Mouse (Mus musculus): ENCODE results near the gene Ifitm3. TPM values are rescaled to one million over a fixed set of nuclear protein-coding genes. Genes with fewer than 3 reads are reported as not detected.
"Not testable (repeated sequence)": the region's sequence is repeated elsewhere in the genome, so short reads cannot be mapped to it uniquely, and the experiment has no call there.

Ifitm3 gene
- polyA plus RNA-seq, 1 experiment: 1,188 TPM

DNA sequence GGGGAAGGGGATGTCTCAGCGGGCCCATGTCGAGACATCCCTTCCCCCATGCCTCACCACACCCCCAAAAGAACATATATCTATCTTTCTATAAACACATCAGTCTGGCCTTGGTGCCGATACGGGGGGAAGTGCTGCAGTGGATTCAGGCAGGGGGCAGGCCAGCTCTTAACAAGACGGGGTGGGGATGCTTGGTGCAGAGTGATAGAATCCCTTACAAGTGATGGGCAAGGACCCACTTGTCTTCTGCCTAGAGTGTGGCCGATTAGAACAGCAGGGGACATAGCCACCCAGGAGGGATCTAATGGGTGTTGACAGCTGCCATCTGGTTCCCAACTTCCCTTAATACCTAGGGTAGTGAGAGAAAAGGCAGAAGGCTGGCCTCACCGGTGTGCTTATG lies 39.6 kb downstream of the Ifitm3 start:
- TF ChIP-seq POLR2A (IDR thresholded peaks at IDR 0.05; ENCODE audit: low read depth, low read length): no peak
- TF ChIP-seq CTCF (IDR thresholded peaks at IDR 0.05; ENCODE audit: borderline replicate concordance, insufficient read depth, low read length): no peak
- H3K4me1 ChIP-seq (ENCODE audit: control insufficient read depth, insufficient read depth, low read length): peaks cover 20% of the 10 kb centered on the region
- no peak overlapping the region for H3K4me3 ChIP-seq (ENCODE audit: insufficient read depth, low read length)
- H3K27ac ChIP-seq (ENCODE audit: insufficient read depth, low read length): no peak overlapping the region

DNA sequence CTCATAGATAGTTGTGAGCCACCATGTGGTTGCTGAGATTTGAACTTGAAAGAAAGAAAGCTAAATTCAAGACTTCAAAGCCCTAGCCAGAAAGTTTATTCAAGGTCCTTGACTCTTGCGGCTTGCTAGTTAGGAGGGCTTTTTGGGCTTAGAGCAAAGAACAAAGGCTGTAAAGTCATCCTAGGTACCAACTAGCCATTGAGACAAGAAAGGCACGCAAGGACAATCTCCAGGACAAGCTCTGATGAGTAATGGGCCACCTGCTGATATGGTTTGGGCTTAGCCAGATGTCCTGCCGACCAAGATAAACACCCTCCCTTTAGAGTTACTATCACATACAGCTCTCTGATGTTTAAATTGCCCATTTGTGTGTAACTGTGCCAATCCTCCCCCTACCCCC lies 41.9 kb downstream of the Ifitm3 start:
- not testable (repeated sequence) for H3K27ac ChIP-seq (ENCODE audit: insufficient read depth, low read length); H3K4me1 ChIP-seq (ENCODE audit: control insufficient read depth, insufficient read depth, low read length); H3K4me3 ChIP-seq (ENCODE audit: insufficient read depth, low read length)

DNA sequence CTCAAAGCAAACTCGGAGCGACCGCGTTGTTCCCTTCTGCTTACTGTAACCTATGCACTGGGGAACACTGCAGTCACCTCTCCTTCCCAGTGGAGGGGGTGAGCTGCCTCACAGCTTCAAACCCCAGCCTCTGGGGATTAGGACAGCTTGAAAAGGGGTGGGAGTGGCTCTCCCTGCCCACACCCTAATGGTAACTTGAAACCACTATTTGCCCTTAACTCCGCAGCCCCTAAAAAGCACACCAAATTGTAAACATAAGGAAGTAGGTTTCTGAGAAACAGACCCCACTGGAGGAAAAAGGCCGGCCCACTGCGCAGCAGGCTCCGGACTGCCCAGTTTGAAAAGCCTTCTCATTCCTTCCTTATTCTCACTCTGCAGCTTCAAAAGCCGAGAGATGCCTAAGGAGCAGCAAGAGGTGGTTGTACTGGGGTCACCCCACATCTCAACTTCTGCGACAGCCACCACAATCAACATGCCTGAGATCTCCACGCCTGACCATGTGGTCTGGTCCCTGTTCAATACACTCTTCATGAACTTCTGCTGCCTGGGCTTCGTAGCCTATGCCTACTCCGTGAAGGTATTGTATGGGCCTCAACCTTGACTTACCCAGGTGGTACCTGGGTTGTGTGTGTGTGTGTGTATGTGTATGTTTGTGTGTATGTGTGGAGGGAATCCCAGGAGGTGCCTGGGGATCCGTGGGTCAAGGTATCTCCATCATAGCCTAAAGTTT lies 42.5 kb downstream of the Ifitm3 start:
- TF ChIP-seq CTCF (IDR thresholded peaks at IDR 0.05; ENCODE audit: borderline replicate concordance, insufficient read depth, low read length): no peak
- no peak for TF ChIP-seq POLR2A (IDR thresholded peaks at IDR 0.05; ENCODE audit: low read depth, low read length)
- H3K4me1 ChIP-seq (ENCODE audit: control insufficient read depth, insufficient read depth, low read length): peaks cover 5% of the 10 kb centered on the region; the same call in 1 of the 2 replicates
- no peak overlapping the region for H3K27ac ChIP-seq (ENCODE audit: insufficient read depth, low read length)
- no peak overlapping the region for H3K4me3 ChIP-seq (ENCODE audit: insufficient read depth, low read length)

DNA sequence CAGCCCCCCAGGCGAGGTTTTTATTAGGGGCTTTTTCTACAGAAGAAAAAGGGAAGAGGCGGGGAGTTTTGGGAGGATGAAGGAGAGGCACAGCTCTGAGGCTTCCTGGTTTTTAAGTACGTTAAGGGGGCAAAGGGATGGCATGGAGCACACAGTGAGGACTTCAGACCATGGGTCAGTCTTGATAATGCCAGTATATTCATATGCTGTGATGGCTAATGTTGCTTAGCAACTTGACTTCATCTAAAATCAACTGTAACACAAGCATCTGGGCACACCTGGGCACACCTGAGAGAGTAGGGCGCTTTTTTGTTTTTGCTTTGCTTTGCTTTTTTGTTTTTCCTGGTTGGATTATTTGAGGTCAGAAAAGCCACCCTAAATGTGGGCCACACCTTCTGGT lies 43.6 kb downstream of the Ifitm3 start, which contains the start of gene Ifitm1:
TSS of gene Ifitm1 (plus strand) at position 301 of the 400 bp plus-strand sequence.
- no peak for TF ChIP-seq CTCF (IDR thresholded peaks at IDR 0.05; ENCODE audit: borderline replicate concordance, insufficient read depth, low read length)
- TF ChIP-seq POLR2A (IDR thresholded peaks at IDR 0.05; ENCODE audit: low read depth, low read length): no peak
- Histone ChIP-seq H3K27ac (ENCODE audit: insufficient read depth, low read length) (no peak within 1 kb of the TSS), H3K4me3 (ENCODE audit: insufficient read depth, low read length) (no peak within 1 kb of the TSS), H3K4me1 (ENCODE audit: control insufficient read depth, insufficient read depth, low read length) (peaks cover 3% of the 10 kb centered on the region; the same call in 1 of the 2 replicates)

DNA sequence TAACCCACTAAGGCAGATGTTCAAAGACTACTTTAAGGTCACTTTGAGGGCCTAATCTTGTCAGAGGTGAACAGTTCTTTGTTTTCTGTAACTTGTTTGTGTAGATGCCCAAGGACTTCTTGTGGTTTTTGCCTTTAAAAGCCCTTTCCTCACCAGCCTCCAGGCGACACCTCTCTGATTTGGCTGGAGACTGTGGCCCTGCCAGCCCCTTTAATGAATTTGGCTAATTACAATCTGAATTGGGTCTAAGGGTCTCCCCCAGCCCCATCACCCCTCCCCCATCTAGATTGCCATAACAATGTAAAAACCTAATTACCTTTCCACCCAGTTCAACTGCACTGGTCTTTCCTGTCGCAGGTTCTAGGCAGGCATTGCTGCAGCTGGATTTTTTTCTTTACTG lies 47.8 kb downstream of the Ifitm3 start:
- no peak for TF ChIP-seq CTCF (IDR thresholded peaks at IDR 0.05; ENCODE audit: borderline replicate concordance, insufficient read depth, low read length)
- TF ChIP-seq POLR2A (IDR thresholded peaks at IDR 0.05; ENCODE audit: low read depth, low read length): no peak
- Histone ChIP-seq H3K27ac (ENCODE audit: insufficient read depth, low read length) (no peak overlapping the region), H3K4me3 (ENCODE audit: insufficient read depth, low read length) (no peak overlapping the region), H3K4me1 (ENCODE audit: control insufficient read depth, insufficient read depth, low read length) (0 out of 2 replicates have a peak, but pooled peaks cover under 1% of the 10 kb centered on the region)

DNA sequence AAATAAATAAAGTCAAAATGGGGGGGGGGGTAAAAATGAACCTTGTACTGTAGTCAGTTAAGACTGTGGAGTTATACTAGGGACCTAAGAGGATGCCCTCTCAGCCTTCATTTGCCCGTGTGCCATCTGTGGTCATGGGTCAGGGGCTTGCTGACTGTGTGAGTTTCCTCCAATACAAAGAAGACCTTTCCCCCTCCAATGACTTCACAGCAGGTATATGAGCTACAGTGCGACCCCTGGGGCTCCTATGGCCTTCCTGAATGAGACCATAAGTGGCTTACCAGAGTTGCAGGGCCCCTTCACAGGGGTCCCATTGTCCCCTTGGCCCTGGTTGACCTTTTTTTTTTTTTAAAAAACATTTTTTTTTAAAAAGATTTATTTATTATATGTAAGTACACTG lies 49.2 kb downstream of the Ifitm3 start:
- Histone ChIP-seq H3K27ac (ENCODE audit: insufficient read depth, low read length) (no peak overlapping the region), H3K4me3 (ENCODE audit: insufficient read depth, low read length) (no peak overlapping the region), H3K4me1 (ENCODE audit: control insufficient read depth, insufficient read depth, low read length) (no peaks in the 10 kb centered on the region; the same call in 1 of the 2 replicates)
- TF ChIP-seq POLR2A (IDR thresholded peaks at IDR 0.05; ENCODE audit: low read depth, low read length): no peak
- TF ChIP-seq CTCF (IDR thresholded peaks at IDR 0.05; ENCODE audit: borderline replicate concordance, insufficient read depth, low read length): no peak

DNA sequence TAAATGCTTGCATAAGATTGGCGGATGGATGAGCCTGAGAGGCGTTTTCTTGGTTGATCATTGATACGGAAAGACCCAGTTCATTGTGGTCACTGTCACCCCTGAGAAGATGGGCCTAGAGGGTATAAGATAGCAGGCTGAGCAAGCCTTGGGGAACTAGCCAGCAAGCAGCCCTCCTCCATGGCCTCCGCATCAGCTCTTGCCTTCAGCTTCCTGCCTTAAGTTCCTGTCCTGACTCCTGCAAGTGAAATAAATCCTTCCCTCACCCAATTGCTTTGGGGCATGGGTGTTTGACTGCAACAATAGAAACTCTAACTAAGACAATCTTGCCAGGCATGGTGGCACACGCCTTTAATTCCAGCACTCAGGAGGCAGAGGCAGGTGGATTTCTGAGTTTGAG lies 50.5 kb downstream of the Ifitm3 start:
- Histone ChIP-seq H3K27ac (ENCODE audit: insufficient read depth, low read length) (no peak overlapping the region), H3K4me1 (ENCODE audit: control insufficient read depth, insufficient read depth, low read length) (no peaks in the 10 kb centered on the region; the same call in 1 of the 2 replicates), H3K4me3 (ENCODE audit: insufficient read depth, low read length) (no peak overlapping the region)
- TF ChIP-seq CTCF (IDR thresholded peaks at IDR 0.05; ENCODE audit: borderline replicate concordance, insufficient read depth, low read length): no peak
- no peak for TF ChIP-seq POLR2A (IDR thresholded peaks at IDR 0.05; ENCODE audit: low read depth, low read length)

Other genes starting within 250 kb of the Ifitm3 start
- not detected in 2 replicates for gene Cyp2e1, start 247.0 kb downstream of the Ifitm3 start, polyA plus RNA-seq (2011; ENCODE audit: insufficient read length, low read depth, missing spikeins)
- not detected in 2 replicates for gene Syce1, start 222.9 kb downstream of the Ifitm3 start, polyA plus RNA-seq (2011; ENCODE audit: insufficient read length, low read depth, missing spikeins)
- gene Zfp941, start 188.6 kb downstream of the Ifitm3 start, polyA plus RNA-seq (2011; ENCODE audit: insufficient read length, low read depth, missing spikeins): 2.2 and 3.5 TPM in 2 replicates
- not detected in 2 replicates for gene Urah, start 175.8 kb downstream of the Ifitm3 start, polyA plus RNA-seq (2011; ENCODE audit: insufficient read length, low read depth, missing spikeins)
- gene Scgb1c1, start 165.2 kb downstream of the Ifitm3 start, polyA plus RNA-seq (2011; ENCODE audit: insufficient read length, low read depth, missing spikeins): not detected in 2 replicates
- gene Odf3, start 163.0 kb downstream of the Ifitm3 start, polyA plus RNA-seq (2011; ENCODE audit: insufficient read length, low read depth, missing spikeins): not detected in 2 replicates
- gene Gm45785, start 154.4 kb downstream of the Ifitm3 start, polyA plus RNA-seq (2011; ENCODE audit: insufficient read length, low read depth, missing spikeins): not detected in 2 replicates
- gene Ric8a, start 153.8 kb downstream of the Ifitm3 start, polyA plus RNA-seq (2011; ENCODE audit: insufficient read length, low read depth, missing spikeins): 53.4 and 58.1 TPM in 2 replicates
- gene Bet1l, start 153.2 kb downstream of the Ifitm3 start, polyA plus RNA-seq (2011; ENCODE audit: insufficient read length, low read depth, missing spikeins): 29.9 and 35.7 TPM in 2 replicates
- gene Psmd13, start 128.8 kb downstream of the Ifitm3 start, polyA plus RNA-seq (2011; ENCODE audit: insufficient read length, low read depth, missing spikeins): 206 and 213 TPM in 2 replicates
- 7.6 and 8.2 TPM in 2 replicates for gene Sirt3, start 128.5 kb downstream of the Ifitm3 start, polyA plus RNA-seq (2011; ENCODE audit: insufficient read length, low read depth, missing spikeins)
- not detected in 2 replicates for gene Cox8b, start 110.3 kb downstream of the Ifitm3 start, polyA plus RNA-seq (2011; ENCODE audit: insufficient read length, low read depth, missing spikeins)
- not detected in 2 replicates for gene Nlrp6, start 89.9 kb downstream of the Ifitm3 start, polyA plus RNA-seq (2011; ENCODE audit: insufficient read length, low read depth, missing spikeins)
- gene Pgghg, start 69.4 kb downstream of the Ifitm3 start, polyA plus RNA-seq (2011; ENCODE audit: insufficient read length, low read depth, missing spikeins): 14.3 and 19.1 TPM in 2 replicates
- 3.0 TPM in 1 of 2 replicates, not detected in the other for gene Ifitm5, start 60.5 kb downstream of the Ifitm3 start, polyA plus RNA-seq (2011; ENCODE audit: insufficient read length, low read depth, missing spikeins)
- gene Gm45717, start 54.8 kb downstream of the Ifitm3 start, polyA plus RNA-seq (2011; ENCODE audit: insufficient read length, low read depth, missing spikeins): not detected in 2 replicates
- gene Ifitm2, start 54.8 kb downstream of the Ifitm3 start, polyA plus RNA-seq (2011; ENCODE audit: insufficient read length, low read depth, missing spikeins): 771 and 857 TPM in 2 replicates
- gene Ifitm1, start 43.5 kb downstream of the Ifitm3 start, polyA plus RNA-seq (2011; ENCODE audit: insufficient read length, low read depth, missing spikeins): 5.1 and 16.5 TPM in 2 replicates
- gene Ifitm6, start 7.2 kb upstream of the Ifitm3 start, polyA plus RNA-seq (2011; ENCODE audit: insufficient read length, low read depth, missing spikeins): not detected in 2 replicates
- gene Gm17387, start 18.4 kb upstream of the Ifitm3 start, polyA plus RNA-seq (2011; ENCODE audit: insufficient read length, low read depth, missing spikeins): not detected in 2 replicates
- 0.53 and 1.6 TPM in 2 replicates for gene B4galnt4, start 50.3 kb upstream of the Ifitm3 start, polyA plus RNA-seq (2011; ENCODE audit: insufficient read length, low read depth, missing spikeins)
- gene Pkp3, start 67.4 kb upstream of the Ifitm3 start, polyA plus RNA-seq (2011; ENCODE audit: insufficient read length, low read depth, missing spikeins): not detected in 2 replicates
- gene Sigirr, start 89.8 kb upstream of the Ifitm3 start, polyA plus RNA-seq (2011; ENCODE audit: insufficient read length, low read depth, missing spikeins): not detected in 2 replicates
- not detected in 2 replicates for gene Ano9, start 107.0 kb upstream of the Ifitm3 start, polyA plus RNA-seq (2011; ENCODE audit: insufficient read length, low read depth, missing spikeins)
- 27.0 and 28.3 TPM in 2 replicates for gene Ptdss2, start 111.6 kb upstream of the Ifitm3 start, polyA plus RNA-seq (2011; ENCODE audit: insufficient read length, low read depth, missing spikeins)
- gene Rnh1, start 162.1 kb upstream of the Ifitm3 start, polyA plus RNA-seq (2011; ENCODE audit: insufficient read length, low read depth, missing spikeins): 108 and 119 TPM in 2 replicates
- gene Hras, start 183.2 kb upstream of the Ifitm3 start, polyA plus RNA-seq (2011; ENCODE audit: insufficient read length, low read depth, missing spikeins): 54.0 and 62.7 TPM in 2 replicates
- gene Lrrc56, start 183.4 kb upstream of the Ifitm3 start, polyA plus RNA-seq (2011; ENCODE audit: insufficient read length, low read depth, missing spikeins): 1.9 and 2.4 TPM in 2 replicates
- gene Lmntd2, start 203.3 kb upstream of the Ifitm3 start, polyA plus RNA-seq (2011; ENCODE audit: insufficient read length, low read depth, missing spikeins): 0.38 and 0.58 TPM in 2 replicates
- 3.9 and 5.8 TPM in 2 replicates for gene Rassf7, start 205.1 kb upstream of the Ifitm3 start, polyA plus RNA-seq (2011; ENCODE audit: insufficient read length, low read depth, missing spikeins)
- gene Phrf1, start 218.0 kb upstream of the Ifitm3 start, polyA plus RNA-seq (2011; ENCODE audit: insufficient read length, low read depth, missing spikeins): 54.7 and 58.7 TPM in 2 replicates

Data from embryonic fibroblast, embryonic 13.5 days (primary cell).